Mouse (Mus musculus): ENCODE data around the gene Masp2.

The Masp2 gene

DNA sequence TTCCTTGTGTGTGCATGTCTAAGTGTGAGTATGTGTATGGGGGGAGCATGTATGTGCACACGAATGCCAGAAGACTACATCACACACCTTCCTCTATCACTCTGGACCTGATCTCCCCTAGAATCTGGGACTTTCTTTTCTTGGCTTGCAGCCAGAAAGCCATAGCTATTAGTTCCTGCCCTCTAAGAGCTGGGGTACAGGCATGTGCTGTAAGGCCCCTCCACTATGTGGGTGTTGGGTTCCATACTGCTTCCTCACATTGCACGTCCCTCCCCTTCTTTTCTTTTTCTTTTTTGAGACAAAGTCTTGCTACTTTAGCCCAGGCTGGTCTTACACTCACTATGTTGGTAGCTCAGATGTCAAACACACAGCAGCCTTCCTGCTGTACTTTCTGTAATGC, 33.0 kb downstream of the Masp2 start:
- DNase-seq (ENCODE audit: low read depth, low spot score): no peak

DNA sequence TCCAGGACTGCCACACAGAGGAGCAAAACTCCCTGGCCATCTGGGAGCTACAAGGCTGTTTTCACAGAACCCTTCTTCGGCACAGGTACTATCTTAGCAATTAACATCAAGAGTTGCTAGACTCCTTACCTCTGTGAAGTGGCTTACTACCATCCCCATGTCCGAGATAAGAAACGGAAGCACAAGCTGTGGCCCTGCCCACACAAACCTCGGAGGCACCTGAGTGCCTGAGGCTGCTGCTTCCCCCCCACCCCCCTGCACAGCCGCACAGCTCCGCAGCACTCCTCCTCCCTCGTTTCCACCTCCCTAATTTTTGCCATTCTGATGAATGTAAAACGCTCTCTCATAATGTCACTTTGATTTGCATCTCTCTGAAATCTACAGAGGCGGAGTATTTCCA, 35.9 kb downstream of the Masp2 start:
- DNase-seq (ENCODE audit: low read depth, low spot score): no peak

DNA sequence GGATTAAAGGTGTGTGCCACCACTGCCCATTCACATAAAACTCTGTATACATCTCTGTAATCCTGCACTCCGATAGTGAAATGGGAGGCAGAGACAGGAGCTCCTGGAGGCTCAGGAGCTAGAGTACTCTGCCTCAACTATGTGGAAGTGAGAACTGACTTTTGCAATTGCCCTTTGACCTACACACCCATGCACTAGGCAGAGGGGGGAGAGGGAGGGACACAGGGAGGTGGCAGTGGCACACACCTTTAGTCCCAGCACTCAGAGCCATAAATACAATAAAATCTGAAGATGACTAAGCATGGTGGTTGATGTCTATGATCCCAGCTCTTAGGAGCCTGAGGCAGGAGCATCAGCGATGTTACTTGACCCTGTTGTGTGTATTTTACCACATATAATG, 37.1 kb downstream of the Masp2 start:
- DNase-seq (ENCODE audit: low read depth, low spot score): no peak

DNA sequence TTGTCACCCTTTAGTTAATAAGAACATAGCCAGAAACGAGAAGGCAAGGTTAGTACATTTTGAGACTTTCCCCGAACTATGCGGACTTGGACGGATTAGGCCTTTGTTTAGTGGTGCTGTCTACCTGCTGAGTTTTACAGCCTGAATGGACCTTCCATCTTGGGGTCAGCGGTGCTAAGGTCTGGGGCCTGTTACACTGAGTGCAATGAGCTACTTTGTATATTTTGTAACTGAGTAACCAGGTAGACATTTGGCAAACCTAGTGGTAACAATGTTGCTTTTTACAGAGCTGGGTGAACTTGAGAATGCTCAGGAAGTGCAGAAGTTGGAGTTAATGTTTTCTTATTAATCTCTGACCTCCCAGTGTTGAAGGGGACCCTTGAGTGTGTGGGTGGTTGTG, 38.8 kb downstream of the Masp2 start:
- DNase-seq (ENCODE audit: low read depth, low spot score): no peak

DNA sequence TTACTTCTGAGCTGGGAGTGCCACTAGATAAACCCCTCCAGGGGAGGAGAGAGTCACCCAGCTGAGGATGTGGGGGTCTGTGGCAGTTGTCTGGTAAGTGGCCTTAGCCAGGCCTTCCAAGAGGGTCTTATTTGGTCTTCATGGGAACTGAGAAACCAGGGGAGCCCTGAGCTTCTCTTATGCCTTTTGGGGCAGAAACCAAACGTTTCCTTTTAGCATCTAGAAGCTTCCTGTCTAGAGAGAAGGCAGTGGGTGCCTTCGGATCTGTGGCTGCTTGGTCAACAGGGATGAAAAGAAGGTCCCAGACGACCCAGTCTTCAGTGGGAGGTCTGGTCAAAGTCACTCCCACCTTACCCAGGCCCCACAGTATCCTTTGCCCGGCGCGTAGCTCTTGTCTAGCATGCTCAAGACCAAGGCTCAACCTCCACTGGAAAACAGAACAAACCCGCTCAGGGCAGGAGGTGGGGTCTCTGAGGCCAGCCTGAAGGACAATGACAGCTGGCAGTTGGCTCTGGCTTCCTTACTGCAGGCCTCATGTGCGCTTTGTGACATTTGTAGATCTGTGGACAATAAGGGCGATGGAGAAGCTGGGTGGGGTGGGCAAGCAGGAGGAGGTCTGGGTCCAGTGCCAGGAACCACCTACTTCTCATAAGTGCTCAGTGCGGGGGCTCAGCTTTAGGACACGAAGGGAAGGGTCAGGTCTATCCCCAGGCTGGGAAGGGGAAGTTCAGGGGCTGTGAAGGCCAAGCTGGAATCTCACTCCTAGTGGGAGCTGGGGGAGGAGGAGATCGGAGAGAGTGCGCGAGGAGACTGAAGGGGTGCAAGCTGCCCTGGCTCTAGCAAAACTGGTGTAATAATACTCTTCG, 41.2 kb downstream of the Masp2 start, which contains the start of gene Gm572:
TSS of gene Gm572 (plus strand) at position 27 of the 866 bp plus-strand sequence.
- no peak for DNase-seq (ENCODE audit: low read depth, low spot score)

DNA sequence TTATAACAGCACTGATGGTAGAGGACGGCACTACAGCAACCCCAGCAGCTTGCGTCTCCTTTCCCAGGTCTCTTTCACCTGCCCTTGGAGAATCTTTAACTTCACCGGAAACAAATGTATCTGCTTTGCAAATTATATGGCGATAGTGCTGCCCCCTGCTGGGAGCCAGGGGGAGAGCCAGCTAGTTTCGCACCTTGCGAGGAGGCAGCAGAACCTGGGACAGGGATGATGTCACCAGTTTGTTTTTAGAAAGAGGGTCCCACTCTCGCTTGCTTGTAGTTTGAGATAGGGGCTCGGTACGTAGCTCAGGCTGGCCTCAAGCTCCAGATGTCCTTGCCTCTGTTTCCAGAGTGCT, 41.8 kb downstream of the Masp2 start:
- DNase-seq (ENCODE audit: low read depth, low spot score): peak; percentile 49

DNA sequence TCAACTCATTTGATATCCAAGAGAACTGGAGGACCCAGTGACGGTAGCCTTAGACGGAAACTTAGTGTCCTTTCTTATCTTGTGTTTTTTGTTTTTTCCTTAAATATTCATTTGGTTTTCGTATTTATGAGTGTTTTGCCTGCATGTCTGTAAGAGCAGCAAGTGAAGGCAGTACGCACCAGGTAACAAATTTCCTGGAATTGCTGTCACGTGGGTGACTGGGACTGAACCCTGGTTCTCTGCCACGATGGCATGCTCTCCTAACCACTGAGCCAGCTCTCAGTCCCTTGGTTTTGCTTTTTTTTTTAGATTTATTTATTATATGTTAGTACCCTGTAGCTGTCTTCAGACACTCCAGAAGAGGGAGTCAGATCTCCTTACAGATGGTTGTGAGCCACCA, 42.6 kb downstream of the Masp2 start:
- no peak for DNase-seq (ENCODE audit: low read depth, low spot score)

DNA sequence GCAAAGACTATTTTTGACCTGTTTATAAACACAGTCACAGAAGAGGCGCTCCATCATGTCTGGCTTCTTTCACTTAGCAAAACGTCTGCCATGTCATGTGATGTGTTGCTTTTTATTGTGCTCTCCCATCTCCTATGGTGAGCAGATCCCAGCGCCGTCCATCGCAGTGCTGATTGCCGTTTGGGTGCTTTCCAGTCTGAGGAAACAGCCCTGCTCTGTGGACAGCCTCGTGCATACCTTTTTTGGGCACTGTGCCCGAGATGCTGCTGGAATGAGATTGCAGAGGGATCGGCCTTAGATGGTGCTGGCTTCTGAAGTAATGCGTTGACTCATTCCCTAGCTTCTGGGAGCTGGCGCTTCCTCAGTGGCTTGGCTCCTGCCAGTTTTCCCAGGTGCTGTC, 44.3 kb downstream of the Masp2 start:
- DNase-seq (ENCODE audit: low read depth, low spot score): no peak

DNA sequence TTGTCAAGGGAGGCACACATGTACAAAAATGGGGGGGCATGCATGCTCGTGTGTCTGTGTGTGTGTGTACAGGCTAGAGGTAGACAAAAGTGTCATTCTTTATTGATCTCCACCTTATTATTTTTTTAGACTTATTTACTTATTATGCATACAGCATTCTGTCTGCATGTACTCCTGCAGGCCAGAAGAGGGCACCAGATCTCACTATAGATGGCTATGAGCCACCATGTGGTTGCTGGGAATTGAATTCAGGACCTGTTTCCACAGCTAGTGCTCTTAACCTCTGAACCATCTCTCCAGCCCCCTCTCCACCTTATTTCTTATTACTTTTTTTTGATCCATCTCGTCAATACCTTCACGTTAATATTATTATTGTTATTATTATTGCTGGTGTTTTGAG, 47.0 kb downstream of the Masp2 start:
- DNase-seq (ENCODE audit: low read depth, low spot score): no peak

DNA sequence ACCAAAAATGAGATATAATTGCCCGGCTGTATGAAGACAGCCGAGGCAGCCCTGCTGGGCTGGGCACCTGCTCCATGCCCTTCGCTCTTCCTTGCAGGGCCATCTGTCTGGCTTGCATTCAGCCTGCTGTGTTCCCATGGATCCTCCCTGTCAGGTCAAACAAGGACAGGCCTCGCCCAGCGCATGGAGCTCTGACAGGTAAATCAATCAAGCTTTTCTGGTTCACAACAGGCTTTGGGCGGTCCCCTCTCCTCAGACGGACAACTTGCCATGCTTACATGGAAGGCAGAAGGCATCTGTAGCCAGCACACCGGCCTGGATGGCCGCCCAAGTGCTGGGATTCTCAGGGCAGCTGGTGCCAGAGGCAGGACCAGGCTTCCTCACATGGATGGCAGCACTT, 48.7 kb downstream of the Masp2 start:
- peak; percentile 69 for DNase-seq (ENCODE audit: low read depth, low spot score)

DNA sequence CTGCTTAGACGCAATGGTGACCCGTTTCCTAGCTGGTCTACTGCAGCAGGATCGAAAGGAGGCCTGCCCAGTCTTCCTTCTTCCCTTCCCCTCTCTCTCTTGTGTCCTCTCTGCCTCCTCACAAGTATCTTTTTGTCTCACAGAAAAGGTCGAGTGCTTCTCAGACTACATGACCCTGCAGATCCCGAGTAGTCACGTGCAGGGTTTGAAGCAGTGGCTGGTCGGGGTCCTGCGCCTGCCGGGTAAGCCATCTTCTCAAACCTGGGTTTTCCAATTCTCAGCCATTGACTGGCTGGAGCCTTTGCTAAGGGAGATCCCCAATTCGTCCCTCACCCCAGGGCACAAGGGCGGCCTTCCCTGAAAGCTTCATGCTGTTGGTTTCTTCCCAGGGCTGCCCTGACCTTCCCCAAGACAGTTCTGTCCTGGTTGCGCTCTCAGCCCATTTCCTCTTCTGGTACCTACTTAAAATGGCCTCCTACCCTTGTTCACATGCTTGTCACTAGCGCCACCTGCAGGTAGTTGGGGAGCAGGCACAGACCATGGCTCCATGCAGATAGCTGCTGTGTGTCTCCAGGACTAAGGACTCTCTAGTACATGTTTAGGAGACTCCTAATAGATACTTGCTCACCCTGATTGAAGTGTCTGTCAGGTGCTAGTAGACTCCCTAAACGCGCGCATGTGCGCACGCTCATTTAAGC, 52.5 kb downstream of the Masp2 start:
- no peak for DNase-seq (ENCODE audit: low read depth, low spot score)

DNA sequence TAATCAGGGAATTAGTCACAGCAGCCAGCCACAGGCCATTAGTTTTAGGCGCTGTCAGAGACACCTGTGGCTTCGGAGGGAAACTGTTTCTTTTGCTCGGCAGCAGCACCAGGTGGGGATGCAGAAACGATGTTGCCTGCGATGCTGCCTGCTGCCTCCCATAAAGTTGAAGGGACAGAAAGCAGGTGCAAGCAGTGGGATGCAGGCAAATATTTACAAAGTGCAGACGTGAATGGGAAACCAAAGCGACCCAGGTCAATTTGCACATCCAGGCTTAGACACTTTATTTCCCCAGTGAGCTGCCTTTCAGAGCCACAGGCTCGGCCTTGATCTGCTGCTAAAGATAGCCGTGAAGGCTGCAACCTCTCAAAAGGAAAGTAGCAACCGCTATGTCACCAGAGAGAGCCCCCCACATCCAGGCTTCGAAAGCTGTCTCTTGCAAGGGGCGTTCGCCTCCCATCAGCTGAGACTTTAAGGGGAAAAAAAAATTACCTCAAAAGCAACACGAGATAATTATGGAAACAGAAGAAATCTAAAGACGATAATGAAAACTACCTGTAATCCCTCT, 54.4 kb downstream of the Masp2 start:
- DNase-seq (ENCODE audit: low read depth, low spot score): no peak

DNA sequence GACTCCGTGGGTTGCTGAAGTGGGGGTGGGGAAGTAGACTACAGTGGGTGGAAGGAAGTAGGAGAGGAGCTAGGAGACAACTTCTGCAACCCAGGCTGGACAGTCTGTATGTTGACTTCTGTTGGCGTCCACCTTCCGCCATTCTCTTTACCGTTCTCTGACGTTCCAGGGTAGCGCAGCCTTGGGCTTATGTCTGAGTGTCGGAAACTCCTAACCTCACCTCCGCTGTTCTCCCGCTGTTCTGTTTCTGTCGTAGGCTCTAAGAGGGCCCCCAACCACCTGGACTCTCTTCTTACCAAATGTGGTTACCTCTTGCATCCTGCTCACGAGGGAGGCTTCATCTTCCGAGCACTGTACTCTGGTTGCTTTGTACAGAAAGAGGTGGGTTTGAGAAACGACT, 55.4 kb downstream of the Masp2 start:
- DNase-seq (ENCODE audit: low read depth, low spot score): no peak

DNA sequence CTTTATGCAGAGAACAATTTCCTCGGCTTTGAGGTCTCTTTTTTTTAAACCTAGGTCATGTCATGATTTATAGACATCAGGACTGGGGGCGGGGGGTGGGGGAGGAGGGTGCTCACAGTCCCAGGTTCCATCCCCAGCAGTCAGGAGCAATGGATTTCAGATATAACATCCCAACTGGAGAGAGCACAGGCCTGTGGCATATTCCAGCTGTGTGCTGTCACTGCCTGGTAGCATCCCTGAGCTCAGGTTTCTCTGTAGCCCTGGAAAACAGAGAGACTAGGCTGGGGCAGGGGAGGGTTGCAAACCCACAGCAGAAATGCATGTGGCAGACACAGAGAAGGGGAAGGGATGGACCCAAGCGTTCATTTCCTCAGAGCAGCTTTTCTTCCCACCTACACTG, 57.8 kb downstream of the Masp2 start:
- no peak for DNase-seq (ENCODE audit: low read depth, low spot score)

DNA sequence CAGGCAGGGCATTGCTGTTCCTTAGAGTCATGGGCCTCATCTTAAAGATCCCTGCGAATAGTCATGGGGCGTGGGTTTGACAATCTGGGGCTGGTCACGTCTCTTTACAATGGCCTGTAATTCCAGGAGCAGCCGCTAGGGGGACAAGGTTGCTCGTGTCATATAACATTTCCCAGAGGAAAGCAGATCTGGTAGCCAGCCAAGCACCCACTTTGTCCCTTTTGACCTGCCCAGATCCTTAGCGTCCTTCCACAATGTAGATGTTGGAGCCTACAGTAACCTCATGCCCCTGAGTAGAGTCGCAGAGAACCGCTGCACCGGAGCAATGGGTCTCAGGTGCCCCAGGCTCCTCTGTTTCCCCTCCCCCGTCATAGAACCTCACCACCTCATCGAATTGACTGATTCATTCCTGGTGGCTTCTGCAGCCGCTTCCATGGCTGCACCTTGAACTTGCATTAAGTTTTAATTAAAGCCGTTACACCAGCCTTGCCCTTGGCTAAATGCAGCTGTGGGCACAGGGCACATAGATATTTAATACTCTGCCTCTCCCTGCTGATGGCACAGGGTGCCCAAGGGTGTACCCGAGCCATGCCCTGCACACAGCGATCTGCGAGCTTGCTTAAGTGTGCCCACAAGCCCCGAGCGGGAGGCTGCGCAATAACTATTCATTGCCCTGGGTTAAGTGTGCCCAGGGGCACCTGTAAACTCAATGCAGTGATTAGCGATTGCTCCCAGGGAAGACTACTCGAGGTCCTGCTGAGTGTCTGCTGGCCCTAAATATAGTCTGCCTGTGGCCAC, 60.0 kb downstream of the Masp2 start:
- peak; percentile 67 for DNase-seq (ENCODE audit: low read depth, low spot score)

DNA sequence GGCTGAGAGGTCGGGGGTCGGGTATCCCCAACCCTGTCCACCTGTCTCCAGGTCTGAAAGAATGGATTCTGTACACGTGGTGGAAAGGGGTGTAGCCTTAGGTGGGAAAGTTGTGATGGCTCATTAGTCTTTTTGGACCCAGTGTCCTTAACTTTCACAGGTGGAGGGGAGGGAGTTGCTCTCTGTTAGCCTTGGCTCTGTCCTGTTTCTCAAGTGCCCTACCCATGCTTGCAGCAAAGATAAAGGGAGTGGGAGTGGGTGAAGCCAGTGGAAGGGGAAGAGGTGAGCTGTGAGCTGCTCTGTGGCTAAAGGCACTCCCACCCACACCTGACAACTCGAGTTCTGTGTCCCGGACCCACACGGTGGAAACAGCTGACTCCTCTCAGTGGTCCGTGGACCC, 61.0 kb downstream of the Masp2 start:
- no peak for DNase-seq (ENCODE audit: low read depth, low spot score)

DNA sequence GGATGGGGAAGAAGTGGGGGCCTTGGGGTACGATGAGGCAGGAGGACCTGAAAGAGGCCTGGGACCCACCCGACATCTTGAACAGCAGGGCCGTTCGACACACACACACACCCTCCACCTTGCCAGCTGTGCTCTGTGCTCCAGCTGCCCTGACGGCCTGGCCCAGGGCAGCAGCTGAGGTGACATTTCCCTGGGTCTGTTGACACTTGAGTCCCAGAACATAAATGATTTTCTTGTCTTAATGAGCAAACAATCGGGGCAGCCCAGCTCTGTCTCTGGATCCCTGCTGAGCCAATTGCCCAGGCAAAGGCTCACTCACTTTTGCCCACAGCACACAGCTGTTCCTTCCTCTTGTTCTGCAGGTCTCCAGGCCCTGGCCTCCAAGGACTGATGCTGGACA, 61.7 kb downstream of the Masp2 start:
- no peak for DNase-seq (ENCODE audit: low read depth, low spot score)

Data from skeletal muscle tissue, adult 2 months (tissue).